Mouse (Mus musculus) T-helper 17 cell (primary cell): ENCODE measurements around the gene Gm20388.

Experiments used
- in situ Hi-C, 2 experiments: fragments of 300-600 bp; cut with MboI, MseI; formaldehyde crosslinking; loops; 1 replicate in 1 of 2; 2 replicates in 1 of 2; pipeline ENCODE4 v1.15.1; 2025; ENCODE audit warnings: high pct_unique_total_duplicates in 2 of 2

Gene Gm20388

DNA sequence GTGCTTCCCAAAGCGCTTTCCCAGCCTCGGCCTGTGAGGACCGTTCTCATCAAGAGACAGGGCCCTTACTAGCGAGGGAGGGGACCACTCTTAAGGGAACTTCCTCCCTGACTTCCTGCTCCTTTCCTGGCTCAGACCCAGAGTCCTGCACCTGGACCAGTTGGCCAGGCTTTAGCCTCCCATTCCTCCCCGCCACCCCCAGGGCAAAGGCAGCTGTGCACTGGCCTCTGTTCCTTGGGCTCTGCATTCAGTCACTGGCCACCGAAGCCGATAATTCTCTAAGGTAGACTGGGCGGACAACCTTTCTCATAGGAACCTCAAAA is 2280.4 kb downstream of the Gm20388 start:
- in situ Hi-C loops: no loop called here

DNA sequence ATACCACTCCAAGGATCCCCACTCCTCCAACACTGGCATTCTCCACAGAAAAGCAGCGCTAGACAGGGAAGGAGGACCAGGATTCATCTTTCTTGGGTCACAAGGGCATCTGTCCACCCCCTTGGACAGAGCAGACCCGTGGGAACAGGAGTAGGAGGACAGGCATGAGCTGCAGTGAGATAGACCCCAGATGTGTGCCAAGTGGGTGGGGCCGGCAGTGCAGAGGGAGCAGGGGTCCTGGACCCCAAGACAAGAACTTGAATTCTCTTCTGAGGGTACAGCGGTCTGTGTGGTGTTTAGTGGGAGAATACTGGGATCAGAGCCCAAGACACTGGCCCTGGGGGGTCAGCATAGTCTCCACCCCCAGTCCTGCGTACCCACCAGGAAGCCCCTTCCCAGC is 2282.1 kb downstream of the Gm20388 start:
- in situ Hi-C loops: no loop called here

DNA sequence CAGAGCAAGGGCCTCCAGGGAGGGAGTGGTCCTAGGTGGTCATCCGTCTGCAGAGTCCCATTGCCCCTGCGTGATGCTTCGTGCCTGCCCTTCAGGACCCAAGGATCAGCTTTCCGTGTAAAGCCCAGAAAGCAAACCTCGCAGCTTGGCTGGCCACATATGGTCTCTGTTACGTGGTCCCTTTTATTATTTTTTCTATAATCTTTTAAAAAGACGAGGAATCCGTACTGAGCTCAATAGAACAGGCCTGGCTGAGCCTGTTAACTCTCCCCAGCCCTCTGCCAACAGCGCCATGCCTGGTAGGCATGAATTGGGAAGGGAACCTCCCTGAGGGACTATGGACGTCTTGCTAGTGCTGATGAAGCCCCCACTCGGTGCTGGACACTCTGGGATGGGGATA is 2282.9 kb downstream of the Gm20388 start:
- in situ Hi-C loops: no loop called here

GRCm38 (mm10) chr8:122194396-122194795 is 2283.8 kb downstream of the Gm20388 start:
- in situ Hi-C loops: no loop called here

GRCm38 (mm10) chr8:122197342-122197741 is 2286.7 kb downstream of the Gm20388 start:
- in situ Hi-C loops: no loop called here

- in situ Hi-C loops: no loop called here
Observed at GRCm38 (mm10) chr8:122198378-122199025, 2287.9 kb downstream of the Gm20388 start.

- in situ Hi-C loops: no loop called here
Observed at GRCm38 (mm10) chr8:122199191-122199590, 2288.6 kb downstream of the Gm20388 start.

DNA sequence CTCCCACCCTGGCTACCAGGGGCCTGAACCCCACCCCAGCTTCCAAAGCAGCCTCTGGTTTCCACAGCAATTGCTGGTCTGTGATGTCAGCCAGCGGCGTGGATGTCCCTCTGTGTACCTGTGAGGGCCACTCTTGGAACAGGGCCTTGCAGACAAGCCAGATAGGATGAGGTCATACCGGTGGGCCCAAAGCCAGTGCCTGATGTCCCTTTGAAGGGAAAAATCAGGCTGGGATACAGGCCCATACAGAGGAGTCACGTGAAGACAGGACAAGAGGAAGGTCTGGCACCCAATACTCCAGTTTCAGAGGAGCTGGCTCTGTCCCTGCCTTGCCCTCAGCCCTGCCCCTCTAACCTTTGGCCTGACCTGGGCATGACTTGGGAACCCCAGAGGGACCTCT is 2289.2 kb downstream of the Gm20388 start:
- in situ Hi-C loops: loop anchor here in 1 of 2 experiments (5.0 kb wide), 1 partner anchor 443 kb away; no protein-coding TSS in a partner anchor

GRCm38 (mm10) chr8:122211591-122211990 is 2300.9 kb downstream of the Gm20388 start:
- in situ Hi-C loops: no loop called here

GRCm38 (mm10) chr8:122215630-122216029 is 2305.0 kb downstream of the Gm20388 start:
- in situ Hi-C loops: no loop called here

- in situ Hi-C loops: no loop called here
Observed at GRCm38 (mm10) chr8:122216433-122216832, 2305.8 kb downstream of the Gm20388 start.

DNA sequence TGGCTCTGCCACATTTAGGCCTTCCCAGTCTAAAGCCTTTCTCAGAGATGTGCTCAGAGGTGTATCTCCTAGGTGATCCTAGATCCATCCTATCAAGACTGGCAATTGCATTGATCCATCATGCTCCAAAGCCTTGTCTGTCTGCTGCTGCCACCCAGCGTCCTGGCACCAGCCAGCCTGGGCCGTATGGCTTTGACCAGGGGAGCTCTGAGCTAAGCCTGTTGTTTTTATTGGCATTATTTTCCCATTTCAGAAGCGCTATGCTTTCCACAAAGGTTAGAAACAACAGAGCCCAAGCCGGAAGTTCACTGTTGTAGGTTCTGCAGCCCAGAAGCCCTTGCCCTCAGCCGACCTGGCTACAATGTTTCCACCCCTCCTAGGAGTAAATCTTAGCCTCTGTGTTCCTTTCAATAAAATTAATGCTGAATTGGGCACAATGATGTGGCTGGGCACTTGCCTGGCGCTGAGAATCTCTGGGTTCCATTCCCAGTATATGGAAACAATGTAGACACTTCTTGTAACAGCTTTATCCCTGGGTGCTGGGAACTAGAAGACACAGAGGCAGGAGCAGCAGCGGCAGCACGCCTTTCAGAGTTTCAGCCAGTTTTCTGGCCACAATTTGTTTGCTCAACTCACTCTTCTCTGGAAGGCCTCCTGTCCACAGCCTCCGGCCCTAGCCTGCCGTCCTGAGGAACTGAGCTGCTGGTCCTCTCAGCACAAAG is 2307.0 kb downstream of the Gm20388 start:
- in situ Hi-C loops: no loop called here

GRCm38 (mm10) chr8:122223976-122224649 is 2313.5 kb downstream of the Gm20388 start:
- in situ Hi-C loops: no loop called here

DNA sequence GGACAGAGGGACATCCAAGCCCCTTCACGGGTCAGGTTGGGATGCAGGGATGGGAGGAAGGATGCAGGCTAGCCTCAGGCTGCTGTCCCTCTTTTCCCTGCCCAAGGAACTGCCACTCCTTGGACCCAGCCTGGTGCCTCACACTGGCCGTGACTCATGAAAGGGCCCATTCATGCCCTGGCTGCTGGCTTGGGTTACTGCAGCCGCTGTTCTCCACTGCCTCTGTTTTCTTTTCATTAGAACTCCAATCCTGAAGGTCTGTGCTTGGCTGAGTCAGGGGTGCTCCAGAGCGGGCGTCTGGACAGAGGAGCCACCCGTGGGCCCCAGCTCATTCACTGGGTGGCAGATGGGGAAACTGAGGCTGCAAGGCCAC is 2314.0 kb downstream of the Gm20388 start:
- in situ Hi-C loops: no loop called here

DNA sequence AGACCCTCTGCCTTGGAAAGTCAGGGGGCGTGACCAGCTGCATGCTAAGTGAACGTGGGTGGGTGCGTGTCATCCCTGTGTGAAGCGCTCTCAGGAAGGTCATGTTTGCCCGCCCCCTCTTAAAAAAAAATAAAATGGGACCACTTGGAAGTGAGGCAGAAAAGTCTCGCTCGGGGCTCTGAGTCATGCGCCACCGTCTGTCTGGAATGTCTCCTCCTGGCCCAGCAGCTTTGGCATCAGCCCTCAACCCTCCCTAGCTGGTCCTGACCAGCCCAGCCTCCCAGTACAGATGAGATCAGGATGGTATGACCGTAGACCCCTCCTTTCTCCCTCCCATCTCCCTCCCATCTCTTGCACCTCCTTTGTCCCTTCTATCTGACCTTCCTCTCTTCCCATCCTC is 2314.8 kb downstream of the Gm20388 start:
- in situ Hi-C loops: no loop called here

GRCm38 (mm10) chr8:122227345-122227744 is 2316.7 kb downstream of the Gm20388 start:
- in situ Hi-C loops: no loop called here

DNA sequence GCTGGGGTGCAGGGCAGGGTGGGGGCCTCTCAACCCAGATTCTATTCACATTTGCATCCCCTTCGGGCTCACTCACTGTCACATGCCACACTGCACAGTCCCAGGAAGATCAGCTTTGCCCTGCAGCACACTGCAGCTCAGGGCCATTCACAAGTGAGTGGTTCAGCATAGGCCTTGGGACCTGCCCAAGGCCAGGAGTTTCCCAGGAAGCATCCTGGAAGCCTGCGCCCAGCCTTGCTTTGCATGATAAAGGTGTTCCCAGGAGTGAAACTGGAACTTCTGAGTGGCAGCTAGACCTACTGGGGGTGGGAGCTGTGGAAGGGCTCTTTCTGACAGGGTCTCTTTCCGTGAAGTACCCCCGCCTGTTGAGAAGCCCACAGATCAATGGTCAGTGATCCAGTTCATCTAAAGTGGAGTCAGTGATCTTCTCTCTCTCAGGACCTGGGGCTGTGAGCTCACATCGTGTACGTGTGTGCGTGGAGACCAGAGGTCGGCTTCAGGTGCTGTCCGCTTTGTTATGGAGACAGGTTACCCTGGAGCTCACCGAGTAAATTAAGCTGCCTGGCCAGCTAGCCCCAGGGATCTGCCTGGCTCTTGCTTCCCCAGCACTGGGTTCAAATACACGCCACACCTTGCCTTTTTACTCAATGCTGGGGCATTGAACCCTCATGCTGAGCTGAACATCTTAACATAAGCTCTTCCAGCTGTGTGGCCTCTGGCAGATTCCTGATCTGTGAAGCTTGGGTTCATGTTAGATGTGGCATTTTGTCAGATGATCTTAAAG is 2318.3 kb downstream of the Gm20388 start:
- in situ Hi-C loops: no loop called here

DNA sequence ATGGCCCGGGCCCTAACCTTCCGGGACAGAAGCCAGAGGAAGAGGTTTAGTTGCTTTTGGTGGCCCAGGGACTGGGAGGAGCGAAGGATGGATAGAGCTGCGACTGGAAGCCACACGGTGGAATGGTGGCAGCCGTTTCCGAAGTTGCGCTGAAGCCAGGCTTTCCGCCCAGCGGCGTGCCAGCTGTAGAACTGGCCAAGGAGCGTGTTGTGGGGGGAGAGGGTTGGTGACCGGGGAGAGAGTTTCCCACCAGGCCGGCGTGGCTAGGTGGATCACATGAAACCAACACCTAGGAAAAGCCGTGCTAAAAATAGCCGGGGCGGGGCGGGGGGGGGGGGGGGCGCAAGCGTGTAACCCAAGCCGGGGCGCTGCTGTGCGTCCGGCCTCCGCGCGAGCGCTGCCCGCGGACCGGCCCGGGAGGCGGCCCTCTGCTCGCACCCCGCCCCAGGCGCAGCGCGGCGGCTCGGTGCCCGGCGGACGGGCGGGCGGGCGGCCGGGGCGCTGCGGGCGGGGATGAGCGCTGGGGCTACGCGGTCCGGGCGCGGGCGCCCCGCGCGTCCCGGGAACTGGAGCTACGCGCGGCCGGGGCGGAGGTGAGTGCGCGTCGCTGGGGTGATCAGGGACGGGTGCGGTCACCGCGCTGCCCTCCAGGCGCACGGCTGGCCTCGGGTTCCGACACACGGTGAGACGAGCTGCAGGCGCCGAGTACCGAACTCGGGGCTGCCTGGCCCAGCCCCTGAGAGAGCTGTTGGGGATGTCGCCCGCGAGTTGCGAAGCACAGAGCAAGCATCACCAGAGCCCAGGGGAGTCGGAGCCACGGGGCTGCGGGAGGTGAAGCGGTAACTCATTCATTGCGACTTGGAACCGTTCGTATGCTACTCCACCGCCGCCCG is 2319.4 kb downstream of the Gm20388 start:
- in situ Hi-C loops: no loop called here

DNA sequence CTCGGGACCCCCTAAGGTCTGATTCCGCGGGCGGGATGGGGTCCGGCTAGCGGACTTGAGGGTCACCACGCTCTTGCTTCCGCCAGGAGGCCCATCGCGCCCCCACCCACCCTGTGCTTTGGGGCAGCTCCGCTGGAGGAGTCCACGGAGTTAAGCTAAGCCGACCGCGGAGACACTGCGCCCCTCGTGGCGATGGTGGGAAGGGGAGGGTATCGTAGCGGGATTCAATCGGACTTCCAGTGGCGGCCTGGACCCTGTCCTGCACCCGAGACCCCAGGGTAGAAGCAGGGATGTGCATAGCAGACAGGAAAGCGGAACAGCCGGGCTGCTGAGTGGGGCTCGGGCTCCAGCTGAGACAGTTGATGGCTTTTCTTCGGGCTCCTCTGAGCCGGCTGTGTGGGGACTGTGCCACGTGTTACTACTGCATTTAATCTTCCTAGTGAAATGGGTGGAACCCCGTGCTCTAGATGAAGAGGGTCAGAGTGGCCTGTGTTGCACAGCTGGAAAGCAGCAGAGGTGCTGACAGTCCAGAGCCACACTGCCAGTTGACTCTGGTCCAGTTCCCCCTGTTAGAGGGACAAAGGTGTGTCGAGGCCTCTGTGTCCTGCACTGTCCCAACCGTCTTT is 2320.2 kb downstream of the Gm20388 start:
- in situ Hi-C loops: no loop called here

GRCm38 (mm10) chr8:122234055-122234454 is 2323.4 kb downstream of the Gm20388 start:
- in situ Hi-C loops: no loop called here

GRCm38 (mm10) chr8:122236521-122236920 is 2325.9 kb downstream of the Gm20388 start:
- in situ Hi-C loops: no loop called here
